Mouse (Mus musculus) midbrain, embryonic 15.5 days (tissue): ENCODE measurements around the gene Arntl2. TPM values are rescaled to one million over a fixed set of nuclear protein-coding genes. Genes with fewer than 3 reads are reported as not detected.
"Not testable (repeated sequence)": the region's sequence is repeated elsewhere in the genome, so short reads cannot be mapped to it uniquely, and the experiment has no call there.

Source experiments
- ATAC-seq: fragments of 200-750 bp; cut with Nextera tagmentation; replicated peaks from 2 replicates; pipeline ENCODE4 v1.8.0; 2017; ENCODE audit warnings: moderate TSS enrichment
- H3K27ac ChIP-seq: fragments of 300-500 bp; sonication (generic); 2 replicates; pipeline ENCODE4 v1.5.1; 2015; ENCODE audit warnings: mild to moderate bottlenecking, inconsistent platforms
- H3K27me3 ChIP-seq: fragments of 300-500 bp; sonication (generic); replicated peaks from 2 replicates; pipeline ENCODE4 v1.6.1; 2015; ENCODE audit warnings: inconsistent platforms
- H3K36me3 ChIP-seq: fragments of 300-500 bp; sonication (generic); replicated peaks from 2 replicates; pipeline ENCODE4 v1.6.1; 2015; ENCODE audit warnings: inconsistent platforms
- H3K4me1 ChIP-seq: fragments of 300-500 bp; sonication (generic); 2 replicates; pipeline ENCODE4 v1.6.1; 2015; ENCODE audit warnings: inconsistent platforms
- H3K4me2 ChIP-seq: fragments of 300-500 bp; sonication (generic); 2 replicates; pipeline ENCODE4 v1.6.1; 2015; ENCODE audit warnings: inconsistent platforms, mild to moderate bottlenecking, moderate library complexity
- H3K4me3 ChIP-seq: fragments of 300-500 bp; sonication (generic); 2 replicates; pipeline ENCODE4 v1.5.1; 2015; ENCODE audit warnings: mild to moderate bottlenecking, inconsistent platforms
- H3K9ac ChIP-seq: fragments of 300-500 bp; sonication (generic); 2 replicates; pipeline ENCODE4 v1.6.1; 2015; ENCODE audit warnings: mild to moderate bottlenecking, inconsistent platforms
- H3K9me3 ChIP-seq: fragments of 300-500 bp; sonication (generic); 2 replicates; pipeline ENCODE4 v1.6.1; 2016; ENCODE audit warnings: inconsistent platforms
- WGBS: fragments of 180-500 bp; shearing (Covaris S2); methylation state at CpG from one replicate; pipeline ENCODE4 v1.1.7; 2015; ENCODE audit warnings: mixed read lengths; 5-methylcytosine and 5-hydroxymethylcytosine counted together
- polyA plus RNA-seq: library from polyadenylated mRNA; unstranded; fragments of >200 nt; fragmentation: Nextera tagmentation; extraction: Ambion mirVana; gene quantifications from 2 replicates; pipeline ENCODE4 v1.2.1, GENCODE M21; 2015

The Arntl2 gene
- polyA plus RNA-seq, 1 experiment from 2014 or later, result 4.7 TPM

GRCm38 (mm10) chr6:146762264-146762898, 33.5 kb upstream of the Arntl2 start:
- no peak overlapping the region for H3K27ac ChIP-seq
- H3K9me3 ChIP-seq, result no peaks in the 10 kb centered on the region
- no peak overlapping the region for H3K4me2 ChIP-seq
- WGBS, result 62% methylated on average over 5 of the region's 5 CpGs
- no peaks in the 10 kb centered on the region for H3K4me1 ChIP-seq
- no peak overlapping the region for H3K9ac ChIP-seq
- H3K4me3 ChIP-seq, result no peak overlapping the region
- ATAC-seq, result no peak
- no peaks in the 10 kb centered on the region; the same call in 1 of the 2 replicates for H3K36me3 ChIP-seq
- H3K27me3 ChIP-seq, result no peaks in the 10 kb centered on the region

GRCm38 (mm10) chr6:146764593-146764992, 31.3 kb upstream of the Arntl2 start:
- H3K4me1 ChIP-seq, result no peaks in the 10 kb centered on the region
- H3K36me3 ChIP-seq, result peaks cover 15% of the 10 kb centered on the region
- no peak for ATAC-seq
- H3K27ac ChIP-seq, result no peak overlapping the region
- no peak overlapping the region for H3K4me3 ChIP-seq
- H3K9me3 ChIP-seq, result no peaks in the 10 kb centered on the region
- H3K27me3 ChIP-seq, result no peaks in the 10 kb centered on the region
- 70% methylated on average over 2 of the region's 2 CpGs for WGBS
- H3K4me2 ChIP-seq, result no peak overlapping the region
- no peak overlapping the region for H3K9ac ChIP-seq

DNA sequence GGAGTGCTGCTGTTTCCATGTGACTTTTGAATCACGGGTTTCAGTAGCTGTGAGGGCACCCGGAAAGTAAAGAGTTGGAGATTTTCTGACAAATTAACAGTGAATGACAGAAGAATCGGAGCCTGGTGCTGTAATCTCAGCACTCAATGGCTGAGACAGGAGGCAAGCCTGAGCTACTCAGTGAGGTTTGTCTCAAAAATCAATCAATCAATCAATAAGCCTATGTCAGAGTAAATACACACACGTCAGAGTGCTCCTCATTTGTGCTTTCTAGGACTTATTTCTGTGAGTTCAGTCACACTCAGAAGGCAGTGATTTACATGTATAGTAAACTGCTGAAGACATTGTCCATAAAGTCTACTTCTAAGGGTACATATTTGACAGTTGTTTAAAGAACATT, 30.6 kb upstream of the Arntl2 start:
- WGBS, result 86% methylated on average over 4 of the region's 4 CpGs
- H3K4me2 ChIP-seq, result no peak overlapping the region
- no peaks in the 10 kb centered on the region for H3K9me3 ChIP-seq
- H3K36me3 ChIP-seq, result peaks cover 17% of the 10 kb centered on the region
- ATAC-seq, result no peak
- H3K27ac ChIP-seq, result no peak overlapping the region
- no peaks in the 10 kb centered on the region for H3K4me1 ChIP-seq
- H3K27me3 ChIP-seq, result no peaks in the 10 kb centered on the region
- no peak overlapping the region for H3K9ac ChIP-seq
- H3K4me3 ChIP-seq, result no peak overlapping the region

- H3K36me3 ChIP-seq, result peaks cover 25% of the 10 kb centered on the region
- no peak overlapping the region for H3K4me3 ChIP-seq
- H3K4me1 ChIP-seq, result no peaks in the 10 kb centered on the region
- no peak overlapping the region for H3K9ac ChIP-seq
- no peak for ATAC-seq
- H3K4me2 ChIP-seq, result no peak overlapping the region
- no peak overlapping the region for H3K27ac ChIP-seq
- H3K9me3 ChIP-seq, result no peaks in the 10 kb centered on the region
- 93% methylated on average over 10 of the region's 10 CpGs for WGBS
- H3K27me3 ChIP-seq, result no peaks in the 10 kb centered on the region
These were observed 26.9 kb upstream of the Arntl2 start for GRCm38 (mm10) chr6:146768813-146769404.

GRCm38 (mm10) chr6:146770005-146770745, 25.7 kb upstream of the Arntl2 start:
- H3K4me3 ChIP-seq, result no peak overlapping the region
- H3K27me3 ChIP-seq, result no peaks in the 10 kb centered on the region
- no peaks in the 10 kb centered on the region for H3K4me1 ChIP-seq
- no peak for ATAC-seq
- no peaks in the 10 kb centered on the region for H3K9me3 ChIP-seq
- no peak overlapping the region for H3K27ac ChIP-seq
- 75% methylated on average over 6 of the region's 6 CpGs for WGBS
- H3K4me2 ChIP-seq, result no peak overlapping the region
- peaks cover 32% of the 10 kb centered on the region for H3K36me3 ChIP-seq
- H3K9ac ChIP-seq, result no peak overlapping the region

GRCm38 (mm10) chr6:146770808-146771207, 25.0 kb upstream of the Arntl2 start:
- no peaks in the 10 kb centered on the region for H3K4me1 ChIP-seq
- 94% methylated on average over 5 of the region's 5 CpGs for WGBS
- no peaks in the 10 kb centered on the region for H3K27me3 ChIP-seq
- no peak overlapping the region for H3K9ac ChIP-seq
- H3K27ac ChIP-seq, result no peak overlapping the region
- peaks cover 32% of the 10 kb centered on the region for H3K36me3 ChIP-seq
- H3K9me3 ChIP-seq, result no peaks in the 10 kb centered on the region
- H3K4me2 ChIP-seq, result no peak overlapping the region
- H3K4me3 ChIP-seq, result no peak overlapping the region
- no peak for ATAC-seq

- not testable (repeated sequence) for H3K27ac ChIP-seq, ATAC-seq, H3K4me1 ChIP-seq, H3K27me3 ChIP-seq, H3K4me3 ChIP-seq, H3K9me3 ChIP-seq, H3K4me2 ChIP-seq, H3K9ac ChIP-seq
- peaks cover 15% of the 10 kb centered on the region; the same call in 1 of the 2 replicates for H3K36me3 ChIP-seq
- 72% methylated on average over 8 of the region's 8 CpGs for WGBS
These were observed 20.0 kb upstream of the Arntl2 start for GRCm38 (mm10) chr6:146775864-146776263.

DNA sequence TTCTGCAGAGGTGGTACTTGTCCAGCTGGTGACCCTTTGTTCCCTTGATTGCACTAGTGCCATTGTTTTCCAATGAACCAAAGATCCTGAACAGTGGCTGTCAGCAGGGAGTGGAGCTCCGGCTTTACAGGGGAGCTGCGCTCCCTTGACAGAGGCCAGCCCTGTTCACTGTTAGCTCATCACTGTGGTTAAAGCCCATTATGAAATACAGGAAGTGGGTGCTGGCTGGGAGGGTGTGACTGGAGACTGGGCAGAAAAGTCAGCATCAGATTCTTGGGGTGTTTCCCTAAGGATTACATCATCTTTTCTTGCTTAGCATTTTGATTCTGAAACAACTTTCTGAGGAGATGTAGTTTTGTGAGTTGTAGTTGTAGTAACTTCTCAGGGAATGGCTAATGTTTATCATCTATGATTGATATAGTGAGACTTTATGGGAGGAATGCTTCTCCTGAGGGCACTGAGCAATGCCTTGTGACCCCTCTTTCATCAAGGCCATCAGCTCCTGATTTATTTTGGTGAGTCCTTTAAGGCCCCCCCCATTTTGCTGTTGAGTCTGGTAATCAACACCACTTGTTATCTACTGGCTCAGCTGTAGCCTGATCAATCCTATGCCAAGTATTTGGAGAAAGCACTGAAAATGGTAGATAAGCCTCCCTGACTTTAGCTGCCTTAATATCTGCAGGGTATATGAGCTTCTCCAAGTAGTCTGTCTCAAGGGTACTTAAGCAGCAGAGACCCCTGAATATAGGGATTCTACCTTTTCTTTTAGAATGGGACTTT, 19.1 kb upstream of the Arntl2 start:
- WGBS, result 14% methylated on average over 2 of the region's 2 CpGs
- Histone ChIP-seq H3K9ac (no peak overlapping the region), H3K4me2 (no peak overlapping the region), H3K4me1 (no peaks in the 10 kb centered on the region), H3K27me3 (no peaks in the 10 kb centered on the region), H3K9me3 (no peaks in the 10 kb centered on the region), H3K4me3 (no peak overlapping the region), H3K36me3 (peaks cover 14% of the 10 kb centered on the region; the same call in 1 of the 2 replicates), H3K27ac (no peak overlapping the region)
- ATAC-seq, result no peak

DNA sequence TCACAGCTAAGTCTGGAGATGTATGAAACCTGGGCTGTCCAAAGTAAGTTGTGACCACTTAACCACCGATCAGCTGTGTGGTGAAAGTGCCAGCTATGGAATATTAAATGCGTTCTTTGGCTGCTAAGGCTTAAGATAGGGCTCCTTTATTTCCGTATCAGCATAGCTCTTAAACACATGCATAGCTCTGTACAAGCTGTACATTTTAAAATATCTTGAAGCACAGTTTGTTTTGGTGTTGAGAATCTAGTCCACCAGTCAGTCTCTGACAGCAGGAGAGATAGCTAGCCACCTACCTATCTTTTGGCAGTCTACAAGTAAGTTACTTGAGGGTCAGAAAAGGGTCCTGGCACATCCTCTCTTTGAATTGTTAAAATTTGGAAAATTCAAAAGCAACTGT, 17.8 kb upstream of the Arntl2 start:
- WGBS, result over 99% methylated on average over 3 of the region's 3 CpGs
- no peaks in the 10 kb centered on the region for H3K4me1 ChIP-seq
- no peaks in the 10 kb centered on the region for H3K27me3 ChIP-seq
- H3K36me3 ChIP-seq, result peaks cover 10% of the 10 kb centered on the region; the same call in 1 of the 2 replicates
- ATAC-seq, result no peak
- no peak overlapping the region for H3K9ac ChIP-seq
- no peak overlapping the region for H3K27ac ChIP-seq
- H3K9me3 ChIP-seq, result no peaks in the 10 kb centered on the region
- no peak overlapping the region for H3K4me3 ChIP-seq
- no peak overlapping the region for H3K4me2 ChIP-seq

GRCm38 (mm10) chr6:146781566-146781965, 14.3 kb upstream of the Arntl2 start:
- H3K9ac ChIP-seq, result no peak overlapping the region
- no peak overlapping the region for H3K27ac ChIP-seq
- whole genome bisulfite sequencing, result 85% methylated on average over 3 of the region's 3 CpGs
- no peaks in the 10 kb centered on the region for H3K9me3 ChIP-seq
- no peaks in the 10 kb centered on the region for H3K36me3 ChIP-seq
- no peak overlapping the region for H3K4me2 ChIP-seq
- no peaks in the 10 kb centered on the region for H3K27me3 ChIP-seq
- no peak overlapping the region for H3K4me3 ChIP-seq
- no peaks in the 10 kb centered on the region for H3K4me1 ChIP-seq
- ATAC-seq, result no peak

DNA sequence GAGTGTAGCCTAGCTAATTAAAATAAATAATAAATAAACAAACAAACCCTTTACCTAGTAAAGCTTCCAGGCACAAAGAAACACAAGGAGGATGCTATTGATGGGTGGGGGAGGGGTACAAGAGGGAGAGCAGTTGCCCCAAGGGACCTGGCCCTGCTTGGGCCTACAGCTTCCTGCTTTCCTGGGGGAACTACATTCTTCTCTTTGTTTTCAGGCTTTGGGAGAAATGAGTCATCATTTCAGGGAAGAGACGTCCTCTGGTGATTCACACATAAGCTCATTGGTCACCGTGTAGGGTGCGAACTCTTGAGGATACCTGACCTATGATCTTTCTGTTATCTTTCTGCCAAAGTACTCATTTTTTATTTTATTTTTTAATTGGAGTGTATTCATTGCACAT, 2.3 kb upstream of the Arntl2 start:
- Histone ChIP-seq H3K4me1 (peaks cover 12% of the 10 kb centered on the region), H3K9ac (no peak overlapping the region), H3K27me3 (0 out of 2 replicates have a peak, but pooled peaks cover 3% of the 10 kb centered on the region), H3K4me2 (no peak overlapping the region), H3K27ac (no peak overlapping the region), H3K4me3 (no peak overlapping the region), H3K36me3 (no peaks in the 10 kb centered on the region), H3K9me3 (no peaks in the 10 kb centered on the region)
- no peak for ATAC-seq
- 72% methylated on average over 3 of the region's 3 CpGs for WGBS
